Mouse (Mus musculus) brown adipose tissue, adult 24 weeks (tissue): ENCODE data around the gene Fbxl17. TPM values are rescaled to one million over a fixed set of nuclear protein-coding genes. Genes with fewer than 3 reads are reported as not detected.

Source experiments
- H3K27ac ChIP-seq: fragments of 200-500 bp; replicated peaks from 2 replicates; pipeline ENCODE4 v1.5.1; 2012; ENCODE audit warnings: low read depth, mild to moderate bottlenecking, low read length
- H3K4me1 ChIP-seq: fragments of 200-500 bp; 2 replicates; pipeline ENCODE4 v1.6.1; 2012; ENCODE audit warnings: low read length, mixed read lengths; ENCODE audit not compliant: control insufficient read depth, insufficient read depth, insufficient read length
- H3K4me3 ChIP-seq: fragments of 200-500 bp; 2 replicates; pipeline ENCODE4 v1.5.1; 2012; ENCODE audit warnings: low read depth, mild to moderate bottlenecking, low read length, moderate library complexity; ENCODE audit not compliant: insufficient read depth
- polyA plus RNA-seq: library from polyadenylated mRNA; stranded (reverse); fragments of >200 nt; gene quantifications from 2 replicates; pipeline ENCODE4 v1.2.4, GENCODE M21; 2012; ENCODE audit not compliant: missing spikeins, insufficient read depth, insufficient read length

Fbxl17 gene
- polyA plus RNA-seq, 1 experiment = 9.7 TPM

DNA sequence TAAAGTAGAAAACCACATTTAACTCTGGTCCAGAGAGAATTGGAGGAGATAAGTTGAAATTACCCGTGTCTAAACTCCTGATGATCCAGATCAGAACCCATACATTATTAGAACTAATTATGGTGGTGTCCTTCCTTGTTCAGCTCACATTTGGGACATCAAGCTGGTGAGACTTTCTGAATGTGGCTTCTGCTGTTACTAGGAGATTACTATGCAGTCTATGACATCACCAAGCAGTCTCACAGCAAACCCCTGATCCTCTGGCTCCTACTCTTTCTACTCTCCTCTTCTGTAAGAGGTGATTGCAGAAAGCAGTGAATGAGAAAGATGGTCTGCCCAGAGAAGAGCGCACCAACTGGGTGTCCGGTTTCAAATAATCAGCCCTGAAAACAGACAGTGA lies 187.0 kb downstream of the Fbxl17 start:
- Histone ChIP-seq H3K4me1 (peaks cover 7% of the 10 kb centered on the region; the same call in 1 of the 2 replicates), H3K27ac (no peak overlapping the region), H3K4me3 (no peak overlapping the region)

DNA sequence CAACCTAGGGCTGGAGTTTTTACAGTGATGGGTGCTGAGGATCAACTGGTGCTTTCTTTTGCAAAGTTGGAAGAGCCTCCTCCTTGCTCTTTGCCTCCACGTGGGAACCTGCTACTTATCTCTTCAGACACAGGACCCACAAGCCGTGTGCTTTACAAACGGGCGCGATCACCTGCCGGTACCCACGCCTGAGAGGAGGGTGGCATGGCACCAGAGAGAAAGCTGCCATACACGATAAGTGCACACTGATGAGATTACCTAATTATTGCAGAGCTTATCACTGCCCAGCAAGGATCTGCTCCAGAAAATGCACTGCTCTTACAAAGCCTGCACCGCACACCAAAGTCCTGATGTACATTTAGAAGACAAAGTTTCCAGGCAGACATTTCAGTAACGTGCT lies 187.5 kb downstream of the Fbxl17 start:
- Histone ChIP-seq H3K4me3 (no peak overlapping the region), H3K27ac (no peak overlapping the region), H3K4me1 (peaks cover 7% of the 10 kb centered on the region; the same call in 1 of the 2 replicates)

DNA sequence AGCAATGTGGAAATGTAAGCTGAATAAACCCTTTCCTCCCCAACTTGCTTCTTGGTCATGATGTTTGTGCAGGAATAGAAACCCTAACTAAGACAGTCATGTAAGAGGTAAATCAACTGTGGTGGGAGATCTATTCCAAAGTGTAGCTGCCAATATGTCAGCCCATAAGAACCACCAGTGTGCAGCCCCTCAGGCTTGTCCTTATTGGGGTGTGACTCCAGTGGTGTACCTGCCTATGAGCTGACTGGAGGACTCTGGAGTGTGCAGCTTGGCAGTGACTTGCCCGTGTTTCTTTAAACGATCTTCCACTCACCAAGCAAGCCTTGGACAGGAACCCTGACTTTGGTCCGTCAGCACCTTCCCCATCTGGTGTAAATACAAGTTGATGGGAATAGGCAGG lies 188.2 kb downstream of the Fbxl17 start:
- no peak overlapping the region for H3K4me3 ChIP-seq
- no peak overlapping the region for H3K27ac ChIP-seq
- H3K4me1 ChIP-seq = peaks cover 7% of the 10 kb centered on the region; the same call in 1 of the 2 replicates

DNA sequence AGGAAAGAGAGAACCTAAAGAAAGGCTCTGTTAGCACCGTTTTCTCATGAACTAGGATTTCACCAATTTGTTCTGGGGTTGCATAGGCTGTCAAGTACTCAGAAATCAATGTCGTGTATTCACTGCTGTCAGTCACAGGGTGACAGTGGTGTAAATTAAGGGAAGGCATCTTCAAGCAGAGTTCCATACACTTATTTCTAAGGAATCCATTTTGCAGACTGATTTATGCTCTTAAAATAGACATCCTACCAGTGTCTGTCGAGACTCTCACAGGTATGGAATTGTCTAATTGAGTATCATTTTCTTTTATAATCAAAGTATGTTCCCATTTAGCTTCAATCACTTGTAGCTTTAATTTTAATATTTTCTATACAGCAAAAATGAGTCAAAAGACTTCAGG lies 189.8 kb downstream of the Fbxl17 start:
- H3K4me1 ChIP-seq = no peaks in the 10 kb centered on the region
- no peak overlapping the region for H3K4me3 ChIP-seq
- H3K27ac ChIP-seq = no peak overlapping the region

DNA sequence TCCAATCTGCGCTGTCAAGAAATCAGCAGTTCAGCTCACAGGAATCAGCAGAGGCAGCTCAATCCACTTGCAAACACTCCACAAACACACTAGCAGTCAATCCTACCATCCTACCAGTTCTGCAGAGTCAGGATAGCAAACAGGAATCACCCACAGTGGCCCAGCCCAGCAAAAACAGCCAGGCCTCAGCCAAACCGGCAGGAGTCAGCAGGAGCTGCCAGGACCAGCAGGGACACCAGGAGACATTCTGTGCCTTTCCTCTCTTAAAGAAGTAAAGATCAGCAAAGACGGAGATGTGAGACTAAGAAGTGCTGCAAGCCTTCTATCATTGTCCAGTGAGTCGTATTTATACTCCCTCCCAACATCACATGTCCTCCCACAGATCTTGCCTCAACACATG lies 196.0 kb downstream of the Fbxl17 start:
- H3K4me3 ChIP-seq = no peak overlapping the region
- H3K27ac ChIP-seq = no peak overlapping the region
- no peaks in the 10 kb centered on the region for H3K4me1 ChIP-seq

DNA sequence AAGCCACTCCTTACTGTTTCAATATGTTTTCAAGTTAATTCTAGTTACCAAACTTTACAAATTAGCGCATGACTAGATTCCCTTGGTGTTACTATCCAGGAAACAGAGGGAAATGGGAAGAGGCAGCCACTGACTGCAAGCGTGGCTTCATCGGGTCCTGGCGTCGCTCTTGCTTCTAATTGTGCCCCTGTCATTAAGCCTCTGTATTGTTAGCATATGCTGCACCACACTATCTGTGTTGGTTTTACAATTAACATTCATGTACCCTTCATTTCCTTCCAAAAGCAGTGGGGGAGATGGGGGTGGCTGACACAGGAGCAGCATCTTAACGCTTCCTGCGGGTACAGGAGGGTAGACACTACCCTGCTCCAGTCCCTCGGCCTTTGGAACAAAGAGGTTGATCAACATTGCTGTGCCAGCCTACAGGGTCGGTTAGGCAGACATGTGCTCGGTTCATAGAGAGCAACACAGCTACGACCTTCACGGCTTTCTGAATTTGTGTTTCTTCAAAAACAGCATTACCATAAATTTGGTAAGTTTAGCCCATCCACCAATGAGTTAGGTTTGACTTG lies 197.9 kb downstream of the Fbxl17 start:
- Histone ChIP-seq H3K27ac (no peak overlapping the region), H3K4me1 (no peaks in the 10 kb centered on the region), H3K4me3 (no peak overlapping the region)

DNA sequence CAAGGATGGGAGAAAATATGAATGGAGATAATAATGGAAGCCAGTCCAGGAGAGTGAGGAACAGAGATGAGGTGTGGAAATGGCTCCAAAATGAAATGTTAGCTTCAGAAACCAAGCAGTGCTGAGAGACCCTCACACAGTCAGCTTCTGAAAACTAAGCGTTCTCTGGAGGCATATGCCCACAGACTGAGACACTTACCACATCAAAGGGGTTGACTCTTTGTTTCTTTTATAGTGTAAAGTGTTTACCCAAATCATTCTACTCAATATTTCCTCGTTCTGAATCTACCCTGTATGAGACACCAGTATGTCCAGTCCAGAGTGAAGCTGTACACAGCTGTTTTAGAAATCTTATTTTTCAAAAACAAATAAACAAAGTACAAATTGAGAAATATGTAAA lies 204.3 kb downstream of the Fbxl17 start:
- Histone ChIP-seq H3K4me1 (no peaks in the 10 kb centered on the region), H3K4me3 (no peak overlapping the region), H3K27ac (no peak overlapping the region)

DNA sequence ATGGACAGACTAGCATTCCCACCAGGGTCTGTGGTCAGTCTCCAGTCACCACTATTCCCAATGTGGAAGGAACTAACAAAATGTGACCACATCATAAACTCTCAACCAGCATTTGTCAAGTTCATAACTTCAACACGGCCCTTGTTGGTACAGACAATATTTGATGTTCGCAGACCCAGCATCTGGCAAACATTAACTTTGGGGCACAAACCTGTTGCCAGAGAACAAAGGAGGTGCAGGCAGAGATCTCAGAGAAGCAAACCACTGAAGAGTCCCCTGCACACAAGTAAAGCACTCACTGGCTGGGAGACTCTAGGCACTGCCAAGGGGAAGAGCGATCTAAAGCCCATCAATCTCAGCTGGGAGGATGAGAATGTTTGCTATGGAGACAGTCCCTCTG lies 204.9 kb downstream of the Fbxl17 start:
- no peaks in the 10 kb centered on the region for H3K4me1 ChIP-seq
- H3K4me3 ChIP-seq = no peak overlapping the region
- H3K27ac ChIP-seq = no peak overlapping the region

DNA sequence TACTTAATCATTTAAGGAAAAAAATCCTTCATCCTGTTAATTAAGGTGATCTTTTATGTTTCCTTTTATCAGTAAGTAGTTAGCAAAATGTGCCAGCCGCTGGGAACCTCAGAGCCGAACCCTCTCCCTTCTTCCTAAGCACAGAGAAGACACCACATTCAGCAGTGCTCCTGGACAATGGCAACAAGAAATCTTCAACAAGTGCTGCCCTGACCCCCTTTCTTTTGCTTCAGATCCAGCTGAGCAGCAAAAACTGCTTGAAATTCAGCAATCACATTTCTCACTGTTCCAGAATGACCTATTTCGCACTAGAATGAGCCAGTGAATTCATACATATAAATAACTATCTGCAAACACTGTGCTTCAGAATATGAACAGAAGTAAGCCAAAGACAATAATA lies 205.8 kb downstream of the Fbxl17 start:
- no peaks in the 10 kb centered on the region; the same call in 1 of the 2 replicates for H3K4me1 ChIP-seq
- H3K27ac ChIP-seq = no peak overlapping the region
- no peak overlapping the region for H3K4me3 ChIP-seq

DNA sequence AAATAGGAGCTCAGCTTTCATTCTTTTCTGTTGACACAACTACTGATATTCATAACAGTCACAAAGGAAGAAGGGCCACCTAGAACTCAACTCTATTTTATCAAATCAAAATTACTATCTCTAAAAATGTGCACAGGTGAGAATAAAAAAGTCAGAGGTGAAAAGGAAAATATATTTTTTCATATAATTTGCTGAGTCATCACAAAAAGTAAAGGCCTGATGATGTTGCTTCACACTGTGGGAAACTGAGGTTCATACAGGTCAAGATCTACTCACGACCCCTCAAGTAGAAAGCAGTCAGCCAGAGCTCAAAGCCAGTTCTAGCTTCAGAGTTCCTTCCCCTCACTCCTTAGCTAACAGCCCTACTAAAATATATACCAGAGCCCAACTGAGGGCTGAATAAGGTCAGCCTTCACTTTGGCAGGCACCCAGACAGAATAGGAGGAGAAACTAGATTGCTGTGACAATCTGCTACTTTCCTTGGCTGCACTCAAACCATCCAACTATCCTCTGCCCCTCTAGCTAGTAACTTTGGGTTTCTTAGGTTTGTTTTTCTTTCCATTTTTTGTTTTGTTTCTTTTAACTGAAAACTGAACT lies 210.4 kb downstream of the Fbxl17 start:
- Histone ChIP-seq H3K27ac (no peak overlapping the region), H3K4me3 (no peak overlapping the region), H3K4me1 (peaks cover 5% of the 10 kb centered on the region)

DNA sequence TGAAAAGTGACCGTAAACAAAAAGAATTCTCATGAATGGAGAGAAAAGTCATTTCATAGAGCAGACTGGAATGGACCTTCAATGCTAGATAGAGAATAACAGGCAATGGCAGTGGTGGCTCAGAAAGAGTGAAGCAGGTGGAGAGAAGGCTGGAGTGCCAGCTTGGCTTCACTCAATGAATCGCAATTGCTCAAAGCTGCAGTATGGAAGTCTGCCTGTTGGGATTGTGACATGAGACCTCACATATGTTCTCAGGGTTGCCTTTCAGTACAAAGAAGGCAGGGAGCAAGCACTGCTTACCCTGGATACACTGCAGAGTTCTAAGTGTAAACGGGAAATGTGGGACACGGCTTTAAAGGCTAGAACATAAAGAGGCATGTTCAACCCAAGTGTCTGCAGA lies 211.0 kb downstream of the Fbxl17 start:
- Histone ChIP-seq H3K4me1 (peaks cover 5% of the 10 kb centered on the region), H3K4me3 (no peak overlapping the region), H3K27ac (no peak overlapping the region)

DNA sequence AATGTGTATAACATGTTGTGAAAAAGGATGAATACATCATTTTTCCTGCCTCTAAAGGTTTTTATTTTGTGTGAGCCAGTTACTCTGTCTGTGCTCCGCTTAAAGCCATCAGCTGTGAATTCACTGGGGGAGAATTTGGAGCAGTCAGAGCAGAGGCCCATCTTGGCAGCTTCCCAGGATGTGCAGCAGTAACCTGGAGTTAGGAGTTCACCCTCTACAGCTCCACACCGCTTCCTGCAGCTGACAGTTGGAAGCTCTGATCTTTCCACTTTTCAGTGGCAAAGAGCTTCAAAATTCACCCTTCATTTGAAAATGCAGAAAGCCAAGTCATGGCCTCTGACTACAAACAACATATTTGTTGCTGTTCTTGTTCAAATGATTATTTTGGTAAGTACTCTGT lies 212.4 kb downstream of the Fbxl17 start:
- Histone ChIP-seq H3K4me3 (no peak overlapping the region), H3K4me1 (peaks cover 5% of the 10 kb centered on the region), H3K27ac (no peak overlapping the region)

DNA sequence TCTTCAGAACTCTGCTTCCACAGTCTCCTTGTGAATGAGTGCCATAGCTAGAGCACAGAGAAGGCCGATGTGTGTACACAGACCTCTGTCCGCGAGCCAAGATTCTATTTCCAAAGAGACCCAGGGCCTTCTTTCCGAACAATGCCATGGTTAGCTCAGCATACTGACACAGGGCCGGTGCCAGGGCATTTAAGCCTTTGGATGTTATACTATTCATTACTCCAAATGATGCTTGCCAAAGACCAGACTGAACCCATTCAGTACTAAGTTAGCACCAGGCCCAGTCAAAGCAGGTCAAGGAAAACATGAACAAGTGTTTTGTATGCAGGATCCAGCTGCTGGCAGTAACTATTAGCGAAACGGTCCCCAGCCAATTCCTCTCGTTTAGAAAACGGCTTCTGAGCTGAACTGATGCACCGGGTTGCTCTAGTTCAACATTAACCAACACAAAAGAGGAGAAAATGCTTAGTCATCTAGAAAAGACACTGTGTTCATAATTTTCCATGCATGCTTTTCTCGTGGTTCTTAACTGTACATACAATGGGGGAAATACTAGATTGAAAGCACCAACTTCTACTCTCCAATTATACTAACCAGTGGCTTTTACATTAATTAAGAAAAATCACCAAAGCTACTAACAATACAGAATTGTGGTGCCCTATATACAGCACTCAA lies 214.4 kb downstream of the Fbxl17 start:
- no peak overlapping the region for H3K4me3 ChIP-seq
- H3K4me1 ChIP-seq = peaks cover 5% of the 10 kb centered on the region
- no peak overlapping the region for H3K27ac ChIP-seq

DNA sequence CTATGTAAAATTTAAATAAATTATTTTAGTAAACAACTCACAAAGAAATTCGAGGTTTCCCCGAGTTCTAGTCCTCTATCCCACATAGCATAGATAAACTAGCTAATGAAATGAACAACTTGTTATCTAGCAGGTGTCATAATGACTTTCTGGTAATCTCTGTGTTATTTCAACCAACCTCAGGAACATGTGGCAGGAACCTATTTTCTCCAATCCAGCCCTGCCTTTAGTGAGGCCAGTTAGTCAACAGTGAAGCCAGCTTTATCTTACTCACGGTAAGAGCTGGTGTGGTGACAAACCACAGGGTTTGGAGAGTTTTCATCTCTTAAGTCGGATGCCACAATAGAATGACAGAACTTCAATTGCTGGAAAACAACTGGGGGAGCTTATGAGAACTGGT lies 215.7 kb downstream of the Fbxl17 start:
- no peak overlapping the region for H3K27ac ChIP-seq
- H3K4me3 ChIP-seq = no peak overlapping the region
- H3K4me1 ChIP-seq = peaks cover 5% of the 10 kb centered on the region

DNA sequence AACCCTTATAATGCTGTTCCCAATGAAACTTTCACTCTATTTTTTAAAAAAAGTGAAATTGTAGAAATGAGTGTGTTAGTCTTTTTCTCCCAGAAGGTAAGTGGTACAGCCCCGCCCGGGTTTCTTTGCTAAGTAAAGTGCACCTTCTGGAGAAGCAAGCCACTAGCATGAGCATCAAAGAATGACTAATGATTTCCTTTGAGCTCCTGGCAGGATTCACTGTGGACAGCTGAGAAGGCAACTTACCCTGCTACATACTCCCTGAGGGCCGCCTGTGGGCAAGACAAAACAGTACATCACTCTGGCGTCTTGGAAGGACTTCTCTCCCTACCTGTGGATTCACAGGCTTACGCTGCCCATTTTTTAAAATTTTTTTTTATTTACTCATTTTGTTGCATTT lies 217.8 kb downstream of the Fbxl17 start:
- no peak overlapping the region for H3K4me3 ChIP-seq
- H3K4me1 ChIP-seq = no peaks in the 10 kb centered on the region
- no peak overlapping the region for H3K27ac ChIP-seq

DNA sequence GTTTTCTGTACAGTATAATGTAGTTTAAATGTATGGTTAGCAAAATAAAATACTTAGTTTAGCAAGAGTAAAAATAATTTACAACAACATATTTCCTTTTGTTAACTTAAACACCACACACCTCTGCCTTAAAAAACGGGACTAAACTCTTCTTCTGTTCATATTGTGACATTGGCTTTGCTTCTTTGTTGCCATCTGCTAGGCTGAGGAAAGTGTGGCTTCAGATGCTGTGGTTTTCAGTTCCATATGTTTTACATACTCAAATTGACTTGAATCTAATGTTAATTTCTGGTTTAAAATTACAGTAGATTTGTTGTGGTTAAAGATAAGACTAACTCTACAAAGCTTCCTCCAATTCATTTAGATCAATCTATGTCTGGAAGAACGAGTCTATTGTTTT lies 218.8 kb downstream of the Fbxl17 start:
- Histone ChIP-seq H3K4me3 (no peak overlapping the region), H3K27ac (no peak overlapping the region), H3K4me1 (no peaks in the 10 kb centered on the region)
